Comparison of ENCODE assay signal across 8 mouse cellular contexts in the genomic region with DNA sequence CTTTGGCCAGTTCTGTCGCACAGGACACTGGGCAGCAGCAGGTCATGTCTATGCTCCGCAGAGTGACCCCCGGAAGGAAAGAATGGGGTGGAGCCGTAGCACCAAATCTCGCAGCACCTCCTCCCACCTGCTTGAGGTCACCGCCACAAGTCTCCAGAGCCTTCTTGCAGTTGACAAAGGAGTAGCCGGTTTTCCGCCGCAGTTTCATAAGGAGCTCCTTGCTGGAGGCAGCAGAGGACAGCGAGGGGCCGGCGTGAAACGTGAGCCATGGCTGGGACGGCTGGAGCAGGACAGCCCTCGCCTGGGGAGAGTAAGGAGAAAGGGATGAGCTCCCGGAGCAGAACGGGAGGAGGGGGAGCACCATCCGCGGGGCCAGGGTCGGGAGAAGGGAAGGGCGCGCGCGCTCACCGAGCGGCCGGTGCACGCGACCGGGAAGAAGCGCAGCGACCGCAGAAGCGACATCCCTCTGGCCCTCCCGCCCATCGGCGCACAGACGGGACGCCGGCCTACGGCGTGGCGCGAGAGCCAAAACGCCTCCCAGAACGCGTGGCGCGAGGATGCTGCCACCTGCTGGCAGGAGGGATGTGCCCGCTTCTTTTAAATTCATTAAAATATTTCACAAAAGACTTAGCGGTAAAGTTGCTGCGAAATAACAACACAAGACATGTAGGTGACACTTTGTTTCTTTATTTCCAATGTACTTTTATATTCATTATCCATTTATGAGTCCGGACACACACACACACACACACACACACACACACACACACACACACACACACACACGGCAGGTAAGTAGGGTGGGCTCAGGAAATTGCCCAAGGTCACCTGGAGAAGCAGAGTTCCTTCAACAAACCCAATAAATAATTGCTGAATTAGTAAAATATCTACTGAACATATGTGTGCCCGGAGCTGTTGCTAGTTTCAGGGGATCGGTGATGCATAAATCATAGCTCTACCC. TPM values are rescaled to one million over a fixed set of nuclear protein-coding genes. Genes with fewer than 3 reads are reported as not detected.
DNase-seq lines count a peak whose midpoint lies in the region; ATAC-seq and TF ChIP-seq lines count a peak whose summit lies in the region.

Gene Tsfm, minus strand, starts transcription at position 505 of the 961 bp plus-strand sequence.

- peak; percentile 96 for DNase-seq in ZHBTc4 (ENCODE audit: low read depth, low spot score)
- peak; percentile 96 for DNase-seq in gastrocnemius, adult 2 months
- DNase-seq in hindbrain, postnatal 0 days (ENCODE audit: low spot score) = peak; percentile 97
- DNase-seq in left cerebral cortex, adult 2 months (ENCODE audit: extremely low spot score in 1 of 2, low spot score in 2 of 2) = peak; percentile 91 to 96
- peak; percentile 91 to 93 for DNase-seq in right cerebral cortex, adult 2 months (ENCODE audit: low spot score in 2 of 2)
- DNase-seq in urinary bladder, postnatal 14 days (ENCODE audit: low spot score) = peak; percentile 94

- H3K4me2 ChIP-seq in hindbrain, postnatal 0 days (ENCODE audit: low read depth, low read length) = peak within 1 kb of the TSS; percentile 96

- H3K27ac ChIP-seq in gastrocnemius, adult 2 months = peak within 1 kb of the TSS; percentile 90
- H3K27ac ChIP-seq in hindbrain, postnatal 0 days = peak within 1 kb of the TSS; percentile 80
- H3K27ac ChIP-seq in left cerebral cortex, adult 2 months = peak within 1 kb of the TSS; percentile 79

- no peaks in the 10 kb centered on the region for H3K9me3 ChIP-seq in hindbrain, postnatal 0 days (ENCODE audit: low read length)

- whole genome bisulfite sequencing in hindbrain, postnatal 0 days = 5% methylated on average over 56 of the region's 56 CpGs

- peaks cover 15% of the 10 kb centered on the region; the same call in 1 of the 2 replicates for H3K36me3 ChIP-seq in hindbrain, postnatal 0 days (ENCODE audit: insufficient read depth, low read length)

- no peaks in the 10 kb centered on the region for H3K27me3 ChIP-seq in hindbrain, postnatal 0 days (ENCODE audit: insufficient read depth, low read length)

- H3K4me3 ChIP-seq in gastrocnemius, adult 2 months = peak within 1 kb of the TSS; percentile 98
- H3K4me3 ChIP-seq in hindbrain, postnatal 0 days (ENCODE audit: low read length) = peak within 1 kb of the TSS; percentile 89
- peak within 1 kb of the TSS; percentile 88 for H3K4me3 ChIP-seq in left cerebral cortex, adult 2 months

- intact Hi-C loops in gastrocnemius, adult 2 months (cut with DNase I) = loop anchor here (1.0 to 2.0 kb wide), 2 partner anchors 44 to 111 kb away; no protein-coding TSS in a partner anchor
- intact Hi-C loops in left cerebral cortex, adult 2 months (cut with DNase I) = loop anchor here (1.0 to 2.0 kb wide), 2 partner anchors 40 to 111 kb away; no protein-coding TSS in a partner anchor

- no peaks in the 10 kb centered on the region for H3K4me1 ChIP-seq in hindbrain, postnatal 0 days (ENCODE audit: insufficient read depth, low read length)

- ATAC-seq in common myeloid progenitor, adult 5-6 weeks (replicated peaks; ENCODE audit: low read depth, poor library complexity, severe bottlenecking) = peak; percentile 94
- ATAC-seq in hindbrain, postnatal 0 days = peak; percentile 91
- ATAC-seq in megakaryocyte, adult 5-6 weeks (ENCODE audit: poor library complexity, severe bottlenecking) = peak; percentile 100

- H3K9ac ChIP-seq in hindbrain, postnatal 0 days (replicated peaks; ENCODE audit: low read length) = peak within 1 kb of the TSS; percentile 90

- no peak; the same call in none of the 2 replicates for TF ChIP-seq CTCF in gastrocnemius, adult 2 months (IDR thresholded peaks at IDR 0.05)
- TF ChIP-seq CTCF in hindbrain, postnatal 0 days (IDR thresholded peaks at IDR 0.05; ENCODE audit: low read depth) = peak; percentile 93
- peak; percentile 97 for TF ChIP-seq CTCF in left cerebral cortex, adult 2 months (IDR thresholded peaks at IDR 0.05)

RNA-seq across cellular contexts. Expression of gene Tsfm, which starts in this region (rescaled TPM):
- 40.2 and 42.3 TPM in 2 replicates for total RNA-seq in common myeloid progenitor, adult 5-6 weeks (2017)
- total RNA-seq in gastrocnemius, adult 2 months (2021) = 10 to 100 TPM; 15.0 to 28.8 TPM
- total RNA-seq in hindbrain, postnatal 0 days (2014; rRNA removed) = 31.4 and 49.0 TPM in 2 replicates
- 62.4 and 62.7 TPM in 2 replicates for polyA plus RNA-seq in hindbrain, postnatal 0 days (2015; fragmentation: Nextera tagmentation; extraction: Ambion mirVana)
- 10 to 100 TPM; 30.2 to 30.7 TPM for total RNA-seq in left cerebral cortex, adult 2 months (2021)
- total RNA-seq in megakaryocyte, adult 5-6 weeks (2015) = 17.4 and 25.7 TPM in 2 replicates
- 17.1 and 21.0 TPM in 2 replicates for total RNA-seq in megakaryocyte, adult 5-6 weeks (2017)

Comparison
In these comparisons a context has a peak if more than half of its experiments do, and no peak if none do; other contexts are left out.
1. Peak in every context shown above with its lines: DNase-seq, ATAC-seq, H3K4me3 ChIP-seq and H3K27ac ChIP-seq.